Mouse (Mus musculus): ENCODE results near the gene Tanc2. TPM values are rescaled to one million over a fixed set of nuclear protein-coding genes. Genes with fewer than 3 reads are reported as not detected.

Tanc2 gene
- polyA plus RNA-seq, 1 experiment from 2014 or later, result 1.1 TPM

DNA sequence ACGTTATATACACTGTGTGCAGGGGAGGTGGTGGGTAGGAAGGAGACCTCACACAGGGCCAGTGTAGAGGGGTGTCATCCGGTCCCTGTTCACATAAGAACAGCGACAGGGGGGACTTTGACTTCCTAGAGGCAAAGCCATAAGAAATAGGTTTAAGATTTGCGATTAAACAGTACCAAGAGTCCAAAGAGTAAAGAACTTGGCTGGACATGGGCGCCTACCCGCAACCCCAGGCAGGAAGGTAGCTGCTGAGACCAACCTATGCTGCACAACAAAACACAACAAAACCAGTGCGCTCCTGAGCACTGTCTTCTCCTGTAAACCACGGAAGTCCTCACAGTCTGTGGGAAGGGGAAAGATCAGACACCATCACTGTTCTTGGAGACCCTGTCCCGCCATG is 362.3 kb downstream of the Tanc2 start:
- no peak for DNase-seq (ENCODE audit: low spot score)

DNA sequence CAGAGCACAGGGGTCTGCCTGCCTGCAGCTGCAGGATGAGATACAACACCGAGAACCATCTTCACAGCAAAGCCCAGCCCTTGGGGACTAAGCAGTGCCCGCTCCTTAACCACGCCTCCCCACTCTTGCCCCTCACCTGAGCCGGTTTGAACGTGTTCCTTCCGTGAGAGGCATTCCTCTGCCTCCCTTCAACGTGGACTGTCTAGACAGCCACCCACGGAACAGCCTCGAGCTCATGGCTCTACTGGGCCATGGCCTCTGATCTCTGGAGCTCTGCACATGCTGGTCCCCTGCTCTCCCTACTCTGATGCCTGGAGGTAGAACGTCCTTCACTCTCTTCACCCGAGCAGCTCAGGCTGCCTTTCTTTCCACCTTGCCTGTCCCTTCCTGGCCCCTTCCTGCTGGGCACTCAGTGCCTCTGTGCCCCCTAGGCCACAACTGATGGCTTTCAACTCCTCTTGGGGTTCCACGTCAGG is 363.2 kb downstream of the Tanc2 start, which contains the start of gene Cyb561:
Gene Cyb561, minus strand, starts transcription at position 426 of the 476 bp plus-strand sequence.
- DNase-seq (ENCODE audit: low spot score), result no peak

DNA sequence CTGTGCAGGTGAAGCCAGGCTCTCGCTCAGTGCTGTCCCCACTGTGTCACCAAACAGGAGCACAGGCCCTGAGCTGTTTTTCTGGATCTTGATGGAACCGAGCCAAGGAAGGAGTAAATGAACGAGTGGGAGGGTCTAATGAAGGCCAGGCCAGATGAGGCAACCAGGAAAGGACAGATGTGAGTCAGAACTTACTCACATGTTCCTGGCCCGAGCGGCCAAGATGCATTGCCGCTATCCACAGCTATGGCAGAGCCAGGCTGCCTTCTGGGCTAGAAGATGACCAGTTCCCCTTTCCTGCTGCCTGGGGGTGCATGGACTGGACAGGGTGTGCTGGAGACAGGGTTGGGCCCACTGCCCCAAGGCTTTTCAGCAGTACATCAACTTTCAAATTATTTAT is 363.6 kb downstream of the Tanc2 start:
- DNase-seq (ENCODE audit: low spot score), result no peak

DNA sequence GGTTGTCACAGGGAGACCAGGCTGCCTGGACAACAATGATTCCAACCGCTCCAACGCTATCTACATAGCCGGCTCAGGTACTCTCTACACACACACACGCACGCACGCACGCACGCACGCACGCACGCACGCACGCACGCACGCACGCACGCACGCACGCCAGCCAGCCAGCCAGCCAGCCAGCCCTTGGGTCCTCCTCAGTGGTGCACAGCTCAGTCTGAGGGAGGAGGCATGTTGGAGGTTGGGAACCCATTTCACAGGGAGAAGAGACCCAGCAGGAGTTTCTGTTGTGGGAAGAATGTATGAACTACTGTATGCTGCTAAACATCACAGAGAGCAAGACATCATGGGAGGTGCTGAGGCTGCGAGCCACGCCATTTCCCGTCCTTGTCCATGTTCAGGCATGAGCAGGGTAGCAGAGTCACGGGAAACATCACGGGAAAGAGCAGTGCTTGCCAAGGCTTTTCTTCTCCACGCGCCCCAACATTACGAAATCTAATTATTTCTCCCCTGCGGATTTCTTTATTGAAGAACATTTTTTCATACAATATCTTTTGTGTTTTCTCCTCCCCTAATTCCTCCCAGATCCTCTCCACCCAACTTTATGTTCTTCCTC is 366.1 kb downstream of the Tanc2 start:
- no peak for DNase-seq (ENCODE audit: low spot score)

DNA sequence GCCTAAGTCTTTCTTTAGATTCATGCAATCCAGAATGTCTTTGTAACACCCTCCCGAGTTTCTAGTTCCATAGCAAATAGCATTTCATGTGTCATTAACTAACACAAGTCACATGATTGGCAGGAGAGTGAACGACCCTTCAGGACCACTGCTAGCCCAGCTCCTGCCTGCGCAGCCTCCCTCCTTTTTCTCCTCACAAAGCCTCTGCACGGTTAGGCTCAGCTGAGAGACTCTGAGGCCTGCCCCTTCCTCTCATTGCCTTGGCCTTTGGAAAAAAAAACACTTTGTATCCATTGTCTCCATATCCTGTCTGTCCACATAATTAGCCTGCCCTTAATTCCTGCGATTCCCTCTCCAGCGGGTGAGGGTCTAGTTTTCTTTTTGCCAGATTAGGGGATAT is 367.7 kb downstream of the Tanc2 start:
- DNase-seq (ENCODE audit: low spot score), result no peak

DNA sequence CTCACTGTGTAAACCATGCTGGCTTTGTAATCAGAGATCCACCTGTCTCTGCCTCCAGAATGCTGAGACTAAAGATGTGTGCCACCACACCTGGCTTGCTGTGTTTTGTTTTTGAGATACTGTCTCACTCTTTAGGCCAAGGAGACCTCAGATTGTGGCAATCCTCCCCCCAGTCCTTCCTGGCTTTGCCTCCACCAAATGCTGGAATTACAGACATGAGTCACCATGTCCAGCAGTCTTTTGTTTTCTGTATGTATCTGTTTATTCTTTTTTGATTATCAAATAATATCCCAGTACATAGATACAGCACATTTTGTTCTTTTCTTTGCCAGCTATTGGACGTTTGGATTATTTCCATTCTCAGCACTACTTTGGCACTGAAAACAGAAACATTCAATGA is 368.8 kb downstream of the Tanc2 start:
- no peak for DNase-seq (ENCODE audit: low spot score)

DNA sequence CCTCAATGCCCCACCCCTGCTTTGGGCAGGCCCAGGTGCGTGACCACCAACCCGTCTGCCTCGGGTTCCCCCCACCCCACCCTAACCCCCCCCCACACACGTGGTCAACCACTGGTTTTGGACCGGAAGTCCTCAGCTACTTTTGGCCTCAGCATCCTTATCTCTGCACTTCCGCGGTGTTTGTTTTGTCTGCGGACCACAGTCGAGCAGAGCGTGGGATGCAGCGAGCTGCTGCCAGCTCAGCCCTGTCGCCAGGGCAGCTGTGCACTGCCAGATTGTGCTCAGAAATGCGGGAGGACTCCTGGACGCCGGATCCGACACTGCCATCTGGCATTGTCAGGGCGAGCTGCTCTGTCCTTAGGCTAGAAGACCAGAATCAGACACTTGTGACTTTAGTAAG is 369.6 kb downstream of the Tanc2 start:
- DNase-seq (ENCODE audit: low spot score), result no peak

DNA sequence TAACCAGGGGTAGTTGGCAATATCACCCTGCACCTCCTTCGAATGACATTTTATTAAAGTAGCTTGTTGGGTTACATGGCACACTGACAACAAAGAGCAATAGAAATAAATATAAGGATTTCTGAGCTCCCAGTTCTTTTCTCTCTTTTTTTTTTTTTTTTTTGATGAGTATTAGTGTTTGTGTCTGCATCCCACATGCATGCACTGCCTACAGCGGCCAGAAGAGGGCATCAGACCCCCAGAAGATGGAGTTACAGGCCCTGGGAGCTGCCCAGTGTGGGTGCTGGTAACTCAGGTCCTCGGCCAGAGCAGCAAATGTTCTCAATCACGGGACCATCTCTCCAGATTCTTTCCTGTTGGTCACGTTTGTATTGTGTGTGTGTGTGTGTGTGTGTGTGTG is 374.9 kb downstream of the Tanc2 start:
- no peak for DNase-seq (ENCODE audit: low spot score)

DNA sequence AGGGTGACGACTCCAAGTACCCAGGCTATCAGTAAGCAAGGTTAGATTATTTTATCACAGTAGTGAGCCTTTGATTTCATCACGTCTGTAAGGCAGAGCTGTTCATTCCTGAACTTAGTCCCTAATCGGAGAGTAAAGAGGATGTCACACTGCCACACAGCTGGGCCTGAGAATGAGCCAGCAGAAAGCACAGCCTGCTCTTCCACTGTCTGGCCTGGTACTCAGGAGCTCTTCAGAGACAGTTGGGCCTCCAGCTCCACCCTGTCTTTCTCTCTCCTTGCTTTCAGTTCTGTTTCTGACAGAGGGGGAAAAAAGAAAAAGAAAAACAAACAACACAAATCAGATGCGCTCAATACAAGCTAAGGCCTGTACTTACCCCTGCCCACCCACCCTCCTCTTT is 376.5 kb downstream of the Tanc2 start:
- DNase-seq (ENCODE audit: low spot score), result no peak

DNA sequence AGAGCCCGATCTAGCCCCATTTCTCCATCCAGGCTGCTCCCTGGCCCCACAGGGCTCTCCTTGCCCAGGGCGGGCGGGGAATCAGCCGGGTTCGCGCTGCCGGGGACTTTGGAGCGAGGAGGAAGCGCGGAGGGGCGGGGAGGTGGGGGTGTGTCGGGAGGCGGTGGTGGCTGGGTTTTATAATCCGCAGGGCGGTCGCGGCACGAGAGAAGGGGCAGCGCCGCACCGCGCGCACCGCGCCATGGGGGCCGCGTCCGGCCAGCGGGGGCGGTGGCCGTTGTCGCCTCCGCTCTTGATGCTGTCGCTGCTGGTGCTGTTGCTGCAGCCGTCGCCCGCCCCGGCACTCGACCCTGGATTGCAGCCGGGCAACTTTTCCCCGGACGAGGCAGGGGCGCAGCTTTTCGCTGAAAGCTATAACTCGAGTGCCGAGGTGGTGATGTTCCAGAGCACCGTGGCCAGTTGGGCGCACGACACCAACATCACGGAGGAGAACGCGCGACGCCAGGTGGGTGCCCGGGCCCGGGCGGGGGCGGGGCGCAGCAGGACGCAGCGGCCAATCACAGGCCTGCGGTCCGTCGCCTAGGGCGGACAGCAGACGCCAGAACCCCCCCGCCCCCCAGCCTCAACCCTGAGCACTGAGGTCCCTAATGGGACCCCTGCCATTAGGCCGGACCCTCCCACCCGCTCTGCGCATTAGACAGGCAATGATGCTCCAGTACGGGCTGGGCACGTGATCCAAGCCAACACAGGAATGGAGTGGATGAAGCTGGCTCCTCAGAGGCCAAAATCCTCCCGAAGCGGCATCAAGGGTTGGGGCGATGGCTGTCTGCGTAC is 378.2 kb downstream of the Tanc2 start, which contains the start of gene Ace:
Gene Ace, plus strand, starts transcription at position 205 of the 834 bp plus-strand sequence.
- no peak for DNase-seq (ENCODE audit: low spot score)

DNA sequence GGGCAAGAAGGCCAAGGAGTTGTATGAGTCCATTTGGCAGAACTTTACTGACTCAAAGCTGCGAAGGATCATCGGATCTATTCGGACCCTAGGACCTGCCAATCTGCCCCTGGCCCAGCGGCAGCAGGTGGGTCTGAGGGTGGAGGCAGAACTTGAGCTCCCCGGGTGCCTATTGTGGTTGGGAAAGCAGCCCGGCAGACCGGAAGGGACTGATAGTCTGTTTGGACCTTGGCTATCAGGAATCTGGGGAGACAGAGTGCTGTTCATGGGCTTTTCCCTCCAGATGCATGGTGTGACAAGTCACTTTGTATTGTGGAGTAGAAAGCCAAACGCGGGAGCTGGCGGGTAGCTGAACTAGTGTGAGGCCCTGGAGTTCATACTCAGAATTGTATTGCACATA is 379.2 kb downstream of the Tanc2 start:
- DNase-seq (ENCODE audit: low spot score), result no peak

DNA sequence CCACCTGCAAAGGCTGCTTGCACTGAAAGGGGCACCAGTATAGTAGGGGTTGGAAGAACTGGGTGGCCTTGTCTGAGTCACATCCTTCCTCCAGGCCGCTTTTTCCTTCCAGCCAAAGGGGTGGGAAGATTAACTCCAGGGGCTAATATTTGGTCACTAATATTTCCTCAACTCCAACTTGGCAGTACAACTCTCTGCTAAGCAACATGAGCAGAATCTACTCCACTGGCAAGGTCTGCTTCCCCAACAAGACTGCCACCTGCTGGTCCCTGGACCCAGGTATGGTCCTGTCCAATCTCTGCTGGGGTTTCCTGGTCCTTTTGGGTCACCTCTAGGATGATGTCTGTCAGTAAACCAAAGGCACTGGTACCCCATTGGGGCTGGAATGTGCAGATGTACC is 379.7 kb downstream of the Tanc2 start:
- peak; percentile 18 for DNase-seq (ENCODE audit: low spot score)

DNA sequence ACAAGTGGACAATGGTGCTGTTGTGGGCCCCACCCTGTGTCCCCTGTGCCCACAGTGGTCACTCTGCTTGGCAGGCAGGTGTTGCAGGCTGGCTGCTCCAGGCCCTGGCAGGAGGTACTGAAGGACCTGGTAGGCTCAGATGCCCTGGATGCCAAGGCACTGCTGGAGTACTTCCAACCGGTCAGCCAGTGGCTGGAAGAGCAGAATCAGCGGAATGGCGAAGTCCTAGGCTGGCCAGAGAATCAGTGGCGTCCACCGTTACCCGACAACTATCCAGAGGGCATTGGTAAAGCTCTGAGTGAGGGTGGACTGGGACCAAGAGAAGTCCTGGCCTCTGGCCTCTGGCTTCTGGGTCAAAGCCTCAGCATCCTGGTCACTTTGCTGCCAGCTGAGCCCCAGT is 384.8 kb downstream of the Tanc2 start:
- DNase-seq (ENCODE audit: low spot score), result no peak

DNA sequence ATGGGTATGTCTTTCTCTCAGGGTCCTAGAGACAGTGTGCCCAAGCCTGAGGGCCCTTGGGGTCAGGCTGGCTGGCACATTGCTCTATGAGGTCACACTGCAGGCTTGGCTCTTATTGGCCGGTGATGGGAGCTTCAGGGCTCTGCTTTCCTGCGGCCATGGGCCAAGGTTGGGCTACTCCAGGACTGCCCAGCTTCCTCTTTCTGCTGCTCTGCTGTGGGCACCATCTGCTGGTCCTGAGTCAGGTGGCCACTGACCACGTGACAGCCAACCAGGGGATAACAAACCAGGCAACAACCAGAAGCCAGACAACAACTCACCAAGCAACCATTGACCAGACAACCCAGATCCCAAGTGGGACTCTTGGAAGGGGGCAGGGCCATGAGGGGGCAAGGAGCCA is 385.3 kb downstream of the Tanc2 start:
- DNase-seq (ENCODE audit: low spot score), result no peak

DNA sequence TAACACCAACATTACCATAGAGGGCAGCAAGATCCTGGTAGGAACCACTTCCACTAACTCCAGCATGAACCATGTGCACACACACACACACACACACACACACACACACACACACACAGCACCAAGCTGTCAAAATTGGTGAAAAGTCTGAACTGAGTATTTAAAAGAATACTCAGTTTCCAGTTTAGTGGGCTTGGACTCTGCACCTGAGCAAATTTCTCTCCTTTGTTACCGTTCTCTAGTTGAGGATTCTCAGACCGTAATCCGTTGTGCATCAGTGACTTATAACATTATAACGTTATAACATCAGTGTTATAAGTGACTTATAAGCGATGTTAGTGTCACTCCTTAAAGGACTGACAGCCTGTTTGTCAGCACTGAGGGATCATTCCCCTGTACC is 385.9 kb downstream of the Tanc2 start:
- no peak for DNase-seq (ENCODE audit: low spot score)

DNA sequence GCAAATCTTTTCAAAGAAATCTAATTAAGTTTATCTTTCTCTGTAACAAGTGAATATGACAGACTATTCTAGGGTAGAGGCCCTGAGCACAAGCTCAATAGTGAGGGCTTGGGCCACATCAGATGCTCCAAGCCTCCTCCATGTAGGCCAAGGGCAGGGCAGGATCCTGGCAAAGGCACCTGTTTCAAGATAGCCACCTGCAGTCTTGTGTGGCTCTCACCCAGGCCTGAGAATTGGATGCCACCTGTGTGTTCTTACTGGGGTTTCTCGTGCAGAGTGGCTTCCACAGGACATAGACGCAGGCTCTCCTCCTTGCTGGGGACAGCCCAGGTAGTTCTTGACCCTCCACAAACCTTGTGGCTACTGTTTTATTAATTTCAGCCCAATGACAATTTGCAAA is 388.4 kb downstream of the Tanc2 start:
- no peak for DNase-seq (ENCODE audit: low spot score)

DNA sequence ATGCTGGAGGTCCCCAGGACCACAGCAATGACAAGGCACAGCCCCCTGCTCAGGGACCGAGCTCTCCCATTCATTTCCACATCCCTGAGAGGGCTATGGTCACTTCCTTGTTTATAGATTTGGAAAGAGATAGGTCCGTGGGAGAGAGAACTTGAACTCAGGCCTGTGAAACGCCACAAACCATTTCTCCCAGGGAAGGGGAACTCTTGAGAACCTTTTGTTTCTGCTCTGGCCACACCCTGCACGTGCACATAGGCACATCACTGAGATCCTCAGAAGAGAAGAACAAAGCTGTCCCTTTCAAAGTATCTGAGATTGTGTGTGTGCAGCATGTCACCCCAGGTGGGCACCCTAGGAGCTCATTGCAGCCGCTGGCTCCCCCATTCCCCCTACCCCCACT is 388.8 kb downstream of the Tanc2 start:
- no peak for DNase-seq (ENCODE audit: low spot score)

Small RNAs within 50 kb of the gene (microRNA-seq; reads per million reads assigned to microRNA genes)
- not detected for gene Gm23990 (ENCODE audit: borderline number of aligned reads)

Other genes starting within 250 kb of the Tanc2 start
- not detected in 2 replicates for gene March10, start 133.3 kb upstream of the Tanc2 start, polyA plus RNA-seq (2015; fragmentation: Nextera tagmentation; extraction: Ambion mirVana)